Mouse (Mus musculus) cerebellum, adult 2 months (tissue): ENCODE data around the gene Spata3. TPM values are rescaled to one million over a fixed set of nuclear protein-coding genes. Genes with fewer than 3 reads are reported as not detected.
A peak's percentile ranks its signal among the peaks of the same experiment; 100 is the strongest.
"Not testable (repeated sequence)": the region's sequence is repeated elsewhere in the genome, so short reads cannot be mapped to it uniquely, and the experiment has no call there.

Experiments
- DNase-seq, 2 experiments: peaks; one replicate each; pipeline ENCODE4 v3.0.0; 2021
- H3K27ac ChIP-seq: fragments of 200-500 bp; 2 replicates; pipeline ENCODE4 v1.5.1; 2012; ENCODE audit warnings: low read length, control low read depth, inconsistent platforms; ENCODE audit not compliant: insufficient read depth
- H3K27me3 ChIP-seq: fragments of 200-500 bp; 2 replicates; pipeline ENCODE4 v1.6.1; 2012; ENCODE audit warnings: inconsistent platforms, mild to moderate bottlenecking, low read length, moderate library complexity; ENCODE audit not compliant: control insufficient read depth, insufficient read depth
- H3K4me1 ChIP-seq: fragments of 200-500 bp; 2 replicates; pipeline ENCODE4 v1.6.1; 2011; ENCODE audit warnings: low read length; ENCODE audit not compliant: control insufficient read depth, insufficient read depth
- H3K4me3 ChIP-seq: fragments of 200-500 bp; replicated peaks from 2 replicates; pipeline ENCODE3; 2011; ENCODE audit warnings: mild to moderate bottlenecking, low read depth, low read length, control low read depth; ENCODE audit not compliant: insufficient read depth
- CTCF ChIP-seq: fragments of 200-500 bp; IDR thresholded peaks from 2 replicates; pipeline ENCODE4 v1.5.1; 2011; ENCODE audit warnings: low read depth, mild to moderate bottlenecking, control low read depth, low read length, moderate library complexity, borderline replicate concordance; ENCODE audit not compliant: insufficient read depth
- POLR2A ChIP-seq: fragments of 200-500 bp; IDR thresholded peaks from 2 replicates; pipeline ENCODE4 v1.6.1; 2011; ENCODE audit warnings: low read length, control low read depth, borderline replicate concordance; ENCODE audit not compliant: insufficient read depth
- WGBS: fragments of 180-500 bp; shearing (Covaris S2); methylation state at CpG from one replicate; pipeline ENCODE4 v1.1.7; 2018; 5-methylcytosine and 5-hydroxymethylcytosine counted together
- polyA plus RNA-seq: library from polyadenylated mRNA; depleted of rRNA; stranded (reverse); fragments of >200 nt; gene quantifications from 2 replicates; pipeline ENCODE4 v1.2.3, GENCODE M21; 2012

The Spata3 gene
- polyA plus RNA-seq, 1 experiment, result 0.95 TPM

DNA sequence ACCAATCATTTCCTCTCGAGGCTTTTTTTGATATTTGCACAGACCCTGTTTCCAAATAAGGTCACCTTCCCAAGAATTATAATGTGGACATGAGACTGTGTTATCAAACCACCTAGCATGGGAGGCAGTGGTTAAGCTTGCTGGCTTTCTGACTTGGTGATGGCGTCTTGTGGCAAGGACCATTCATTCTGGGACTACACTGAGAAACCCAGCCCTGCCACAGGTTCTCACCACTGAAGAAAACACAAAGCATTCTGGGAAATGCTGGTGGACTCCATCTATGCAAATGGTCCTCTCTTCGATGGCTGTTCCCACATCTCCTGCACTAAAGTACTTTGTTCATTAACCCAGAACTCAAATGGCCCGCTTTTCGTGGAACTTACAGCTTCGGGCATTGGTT lies 10.6 kb upstream of the Spata3 start:
- WGBS, result 94% methylated on average over 6 of the region's 6 CpGs
- DNase-seq, result no peak
- H3K4me1 ChIP-seq, result no peaks in the 10 kb centered on the region

DNA sequence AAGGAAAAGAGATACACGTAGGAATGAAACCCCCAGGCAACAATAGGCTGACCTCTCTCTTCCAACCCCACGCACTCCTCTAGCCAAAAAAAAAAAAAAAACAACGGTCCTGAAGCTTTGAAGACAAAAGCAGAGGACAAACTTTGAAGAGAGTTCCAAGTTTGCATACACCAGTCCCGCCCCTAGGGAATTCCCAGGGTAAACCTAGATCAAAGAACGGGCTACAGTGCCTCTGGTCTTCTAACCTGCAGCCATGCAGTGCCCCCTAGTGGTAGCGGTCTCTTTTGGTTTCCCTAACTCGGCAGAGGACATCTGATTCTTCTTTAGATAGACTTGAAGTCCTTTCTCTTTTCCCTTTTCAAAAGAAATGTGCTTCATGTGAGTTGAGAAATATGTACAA lies 8.8 kb upstream of the Spata3 start:
- DNase-seq, result peak; percentile 73 to 82
- WGBS, result 4% methylated on average over 7 of the region's 7 CpGs
- H3K27ac ChIP-seq, result no peak overlapping the region
- H3K4me1 ChIP-seq, result no peaks in the 10 kb centered on the region
- no peak overlapping the region for H3K4me3 ChIP-seq
- TF ChIP-seq CTCF (peak; percentile 91), POLR2A (no peak)
- H3K27me3 ChIP-seq, result no peaks in the 10 kb centered on the region; the same call in 1 of the 2 replicates

More for the DNA sequence above, 10.6 kb upstream of the Spata3 start:
- TF ChIP-seq POLR2A (no peak), CTCF (no peak)
- no peak overlapping the region for H3K4me3 ChIP-seq
- H3K27ac ChIP-seq, result no peak overlapping the region
- no peaks in the 10 kb centered on the region; the same call in 1 of the 2 replicates for H3K27me3 ChIP-seq

DNA sequence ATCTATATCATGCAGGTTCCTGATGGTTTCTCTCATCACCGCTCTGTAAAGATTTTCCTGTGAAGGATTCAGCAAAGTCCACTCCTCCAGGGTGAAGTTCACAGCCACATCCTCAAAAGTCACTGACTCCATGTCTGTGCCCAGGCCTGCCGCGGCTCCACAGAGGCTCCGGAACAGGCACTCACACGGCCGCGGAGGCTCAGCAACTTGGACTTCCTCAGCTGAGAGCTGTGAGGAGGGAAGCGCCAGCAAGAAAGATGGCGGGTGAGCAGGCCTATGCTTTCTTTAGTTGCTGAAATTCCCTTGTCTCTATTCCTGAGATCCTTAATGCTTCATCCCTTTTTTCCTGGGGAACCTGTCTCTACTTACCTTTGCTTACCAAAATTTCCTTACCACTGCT lies 858 bp upstream of the Spata3 start:
- not testable (repeated sequence) for H3K27ac ChIP-seq, DNase-seq, H3K4me1 ChIP-seq, H3K27me3 ChIP-seq, H3K4me3 ChIP-seq
- WGBS, result 98% methylated on average over 9 of the region's 9 CpGs

DNA sequence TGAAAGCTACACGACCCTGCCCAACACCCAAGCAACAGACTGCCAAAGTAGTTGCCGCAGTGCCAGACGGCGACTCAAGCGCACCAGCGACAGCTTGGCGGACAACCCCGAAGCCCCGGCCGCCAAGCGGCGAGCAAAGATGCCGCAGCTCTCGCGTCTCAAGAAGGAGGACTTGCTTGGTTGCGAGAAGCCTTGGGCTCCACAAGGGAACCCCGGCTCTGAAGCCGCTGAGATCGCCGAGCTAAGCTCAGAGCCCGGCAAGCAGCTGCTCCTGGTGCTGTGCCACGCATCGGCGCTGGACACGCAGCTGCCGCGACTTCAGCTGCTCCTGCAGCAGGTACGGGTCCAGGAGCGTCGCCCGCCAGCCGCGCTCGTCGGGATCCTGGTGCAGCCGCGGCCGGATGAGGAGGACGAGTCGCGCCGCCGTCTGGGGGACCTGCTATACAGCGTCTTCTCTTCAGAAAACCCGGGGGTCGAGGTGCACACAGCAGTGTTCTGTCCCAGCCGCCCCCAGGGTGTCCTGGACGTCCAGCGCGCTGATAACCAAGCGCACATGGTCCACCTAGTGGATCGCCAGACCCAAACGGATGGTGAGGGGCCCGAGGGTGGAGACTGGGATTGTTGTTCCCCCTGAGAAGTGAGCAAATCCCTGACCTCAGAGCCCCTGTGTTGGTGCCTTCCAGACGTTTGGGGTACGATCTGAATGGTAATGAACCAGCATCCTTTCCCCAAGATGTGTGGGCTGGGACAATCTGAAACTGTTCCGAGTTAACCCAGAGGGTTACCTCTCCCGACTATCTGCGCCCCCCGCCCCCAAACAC lies 1.8 kb downstream of the Spata3 start:
- no peaks in the 10 kb centered on the region; the same call in 1 of the 2 replicates for H3K27me3 ChIP-seq
- TF ChIP-seq CTCF, result peak; percentile 48
- TF ChIP-seq POLR2A, result no peak
- DNase-seq, result peak; percentile 55 to 60
- no peak overlapping the region for H3K27ac ChIP-seq
- WGBS, result 3% methylated on average over 60 of the region's 60 CpGs
- H3K4me1 ChIP-seq, result no peaks in the 10 kb centered on the region
- H3K4me3 ChIP-seq, result peak overlapping the region; percentile 56

DNA sequence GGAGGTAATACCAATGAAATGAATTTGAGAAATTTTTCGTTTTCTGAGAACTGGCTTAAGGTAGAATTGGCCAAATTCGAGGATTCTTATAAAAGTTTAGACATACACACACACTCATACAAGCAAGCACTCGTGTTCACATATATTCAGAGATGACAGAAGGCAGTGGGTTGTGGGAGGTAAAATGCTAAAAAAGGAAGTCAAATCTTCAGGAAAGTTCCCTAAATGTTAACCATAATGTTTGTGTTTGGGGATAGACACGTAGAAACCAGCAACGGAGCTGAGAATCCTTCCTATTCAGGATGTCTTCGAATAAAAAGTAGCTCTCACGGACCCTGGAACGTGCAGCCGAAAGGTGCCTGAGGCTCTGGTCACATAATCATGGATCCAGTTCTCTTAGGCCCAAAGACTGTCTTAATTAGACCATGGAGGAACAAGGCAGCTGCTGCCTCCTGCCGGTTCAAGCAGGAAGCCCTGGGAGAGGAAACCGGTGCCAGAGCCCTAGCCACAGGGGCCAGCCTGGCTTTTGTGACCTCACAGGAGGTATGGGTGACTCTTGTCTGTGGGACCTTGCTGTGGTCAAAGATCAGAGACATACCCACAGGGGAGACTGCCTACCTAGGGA lies 4.9 kb downstream of the Spata3 start:
- no peak overlapping the region for H3K4me3 ChIP-seq
- no peaks in the 10 kb centered on the region; the same call in 1 of the 2 replicates for H3K27me3 ChIP-seq
- 75% methylated on average over 11 of the region's 11 CpGs for WGBS
- no peak for DNase-seq
- TF ChIP-seq CTCF (peak; percentile 17; the same call in 1 of the 2 replicates), POLR2A (no peak)
- H3K4me1 ChIP-seq, result no peaks in the 10 kb centered on the region
- no peak overlapping the region for H3K27ac ChIP-seq

DNA sequence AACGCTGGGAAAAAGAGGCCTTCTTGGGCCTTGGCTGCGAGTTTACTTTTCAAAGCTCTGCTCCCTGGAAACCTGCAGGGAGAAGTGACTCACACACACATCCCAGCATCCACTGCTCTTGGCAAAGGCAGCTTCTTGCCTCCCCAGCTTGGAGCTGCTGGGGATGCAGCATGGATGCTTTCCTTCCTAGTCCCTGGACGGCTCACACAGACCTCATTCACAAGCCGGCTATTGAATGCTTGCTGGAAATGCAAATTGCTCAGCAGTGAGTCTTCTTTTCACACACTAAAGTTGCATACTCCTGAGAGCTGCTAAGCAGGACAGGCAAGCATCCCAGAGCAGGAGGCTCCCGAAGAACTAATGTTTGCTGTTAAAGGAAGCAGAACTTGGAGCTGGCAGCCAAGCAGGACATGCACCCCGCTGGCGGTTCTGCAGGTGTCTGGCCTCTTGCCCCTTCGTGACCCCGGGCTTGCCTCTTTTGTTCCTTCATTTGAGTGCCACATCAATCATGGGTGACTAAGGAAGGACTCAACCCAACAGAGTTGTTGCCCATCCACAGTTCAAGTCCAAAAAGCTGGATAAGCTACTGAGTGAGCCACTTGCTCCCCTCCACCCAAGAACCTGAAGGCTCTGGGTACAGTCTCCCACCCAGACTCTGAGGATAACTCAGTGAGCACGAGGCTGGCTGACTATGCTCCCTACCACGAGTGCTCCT lies 15.8 kb downstream of the Spata3 start:
- TF ChIP-seq CTCF, result no peak
- TF ChIP-seq POLR2A, result no peak
- DNase-seq, result peak; percentile 39 to 67
- H3K27ac ChIP-seq, result no peak overlapping the region
- 9% methylated on average over 11 of the region's 11 CpGs for WGBS
- H3K4me3 ChIP-seq, result no peak overlapping the region
- peaks cover 5% of the 10 kb centered on the region for H3K4me1 ChIP-seq
- H3K27me3 ChIP-seq, result no peaks in the 10 kb centered on the region; the same call in 1 of the 2 replicates

DNA sequence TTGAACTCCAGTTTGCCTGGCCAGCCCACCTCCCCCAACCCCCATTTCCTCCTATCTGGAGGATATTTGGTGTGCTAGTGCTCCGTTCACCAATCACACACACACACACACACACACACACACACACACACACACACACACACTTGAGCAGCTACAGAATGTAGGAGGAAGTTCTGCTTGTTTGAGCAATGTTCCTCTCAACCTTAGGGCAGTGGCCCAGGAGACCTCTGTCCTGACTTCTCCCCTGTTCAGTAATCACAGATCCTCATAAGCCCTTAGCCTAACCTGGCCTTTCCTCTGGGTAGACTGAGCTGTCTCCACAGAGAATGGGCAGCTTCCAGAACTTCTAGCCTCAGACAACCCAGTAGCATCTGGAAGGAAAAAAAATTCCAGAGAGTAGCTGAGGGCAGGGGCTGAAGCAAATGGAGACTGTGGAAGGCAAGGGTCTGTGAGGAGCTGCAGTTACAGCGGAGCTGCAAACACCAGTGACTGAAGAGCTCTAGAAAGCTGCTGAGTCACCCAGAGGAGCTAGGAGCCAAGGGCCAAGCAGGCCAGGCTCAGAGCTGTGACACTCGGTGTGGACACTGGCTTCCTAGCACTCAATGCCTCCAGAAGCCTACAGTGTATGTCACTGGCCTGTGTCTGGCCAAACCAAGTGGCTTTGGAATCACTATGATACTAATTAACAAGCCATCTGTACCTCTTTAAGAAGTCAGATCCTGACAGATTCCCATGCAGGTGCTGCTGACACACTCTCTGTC lies 21.8 kb downstream of the Spata3 start:
- H3K4me3 ChIP-seq, result no peak overlapping the region
- no peak for TF ChIP-seq POLR2A
- TF ChIP-seq CTCF, result no peak
- H3K4me1 ChIP-seq, result peaks cover 6% of the 10 kb centered on the region; the same call in 1 of the 2 replicates
- no peak overlapping the region for H3K27ac ChIP-seq
- H3K27me3 ChIP-seq, result no peaks in the 10 kb centered on the region
- peak; percentile 67 to 83 for DNase-seq
- 38% methylated on average over 3 of the region's 3 CpGs for WGBS
